24 mouse cellular contexts compared by ENCODE assay signal in genomic region chr11:86349325-86349724, GRCm38 (mm10).
"Had no signal": no experiment of that assay in that cellular context is flagged by ENCODE, and none has a peak within 500 bp of the region (broad histone marks: within the 10 kb centered on the region; RNA-seq: fewer than 3 reads in every experiment).

No protein-coding gene starts in this region.

- H3K4me3 ChIP-seq: heart, adult 2 months; heart, embryonic 13.5 days; heart, embryonic 15.5 days; hindbrain, embryonic 10.5 days; hindbrain, embryonic 12.5 days; intestine, embryonic 15.5 days; layer of hippocampus, adult 2 months; limb, embryonic 13.5 days; limb, embryonic 15.5 days; liver, embryonic 12.5 days had no signal

- H3K9ac ChIP-seq: heart, embryonic 13.5 days; heart, embryonic 15.5 days; hindbrain, embryonic 12.5 days; hindbrain, embryonic 14.5 days; intestine, embryonic 15.5 days; limb, embryonic 13.5 days; limb, embryonic 15.5 days; liver, embryonic 12.5 days; liver, embryonic 14.5 days had no signal

- H3K36me3 ChIP-seq: intestine, embryonic 15.5 days had no signal

- H3K4me2 ChIP-seq: heart, embryonic 11.5 days; heart, embryonic 13.5 days; heart, embryonic 15.5 days; hindbrain, embryonic 12.5 days; hindbrain, embryonic 14.5 days; intestine, embryonic 15.5 days; limb, embryonic 13.5 days; limb, embryonic 15.5 days; liver, embryonic 12.5 days had no signal

- H3K9me3 ChIP-seq: heart, embryonic 13.5 days; heart, embryonic 15.5 days; hindbrain, embryonic 10.5 days; hindbrain, embryonic 12.5 days; intestine, embryonic 15.5 days; limb, embryonic 13.5 days; limb, embryonic 15.5 days; liver, embryonic 12.5 days had no signal

- DNase-seq: gastrocnemius, postnatal 10 days; gastrocnemius, postnatal 25 days; heart, adult 2 months; heart, postnatal 14 days; heart, postnatal 36 days; kidney, adult 18-20 months; kidney, adult 8-10 months; kidney, postnatal 10 days; kidney, postnatal 25 days; kidney, postnatal 4 days; layer of hippocampus, postnatal 36 days; left cerebral cortex, postnatal 4 days had no signal

- H3K27ac ChIP-seq: heart, adult 2 months; heart, embryonic 13.5 days; heart, embryonic 15.5 days; hindbrain, embryonic 10.5 days; hindbrain, embryonic 12.5 days; hindbrain, embryonic 14.5 days; intestine, embryonic 15.5 days; limb, embryonic 13.5 days; limb, embryonic 15.5 days; liver, embryonic 12.5 days; liver, embryonic 14.5 days had no signal

- H3K27me3 ChIP-seq: heart, embryonic 13.5 days; heart, embryonic 15.5 days; hindbrain, embryonic 12.5 days; intestine, embryonic 15.5 days; limb, embryonic 13.5 days; limb, embryonic 15.5 days; liver, embryonic 12.5 days had no signal
